Mouse (Mus musculus): Measurements from ENCODE around the gene B3galt4.
"Not testable (repeated sequence)": the region's sequence is repeated elsewhere in the genome, so short reads cannot be mapped to it uniquely, and the experiment has no call there.

Gene B3galt4

DNA sequence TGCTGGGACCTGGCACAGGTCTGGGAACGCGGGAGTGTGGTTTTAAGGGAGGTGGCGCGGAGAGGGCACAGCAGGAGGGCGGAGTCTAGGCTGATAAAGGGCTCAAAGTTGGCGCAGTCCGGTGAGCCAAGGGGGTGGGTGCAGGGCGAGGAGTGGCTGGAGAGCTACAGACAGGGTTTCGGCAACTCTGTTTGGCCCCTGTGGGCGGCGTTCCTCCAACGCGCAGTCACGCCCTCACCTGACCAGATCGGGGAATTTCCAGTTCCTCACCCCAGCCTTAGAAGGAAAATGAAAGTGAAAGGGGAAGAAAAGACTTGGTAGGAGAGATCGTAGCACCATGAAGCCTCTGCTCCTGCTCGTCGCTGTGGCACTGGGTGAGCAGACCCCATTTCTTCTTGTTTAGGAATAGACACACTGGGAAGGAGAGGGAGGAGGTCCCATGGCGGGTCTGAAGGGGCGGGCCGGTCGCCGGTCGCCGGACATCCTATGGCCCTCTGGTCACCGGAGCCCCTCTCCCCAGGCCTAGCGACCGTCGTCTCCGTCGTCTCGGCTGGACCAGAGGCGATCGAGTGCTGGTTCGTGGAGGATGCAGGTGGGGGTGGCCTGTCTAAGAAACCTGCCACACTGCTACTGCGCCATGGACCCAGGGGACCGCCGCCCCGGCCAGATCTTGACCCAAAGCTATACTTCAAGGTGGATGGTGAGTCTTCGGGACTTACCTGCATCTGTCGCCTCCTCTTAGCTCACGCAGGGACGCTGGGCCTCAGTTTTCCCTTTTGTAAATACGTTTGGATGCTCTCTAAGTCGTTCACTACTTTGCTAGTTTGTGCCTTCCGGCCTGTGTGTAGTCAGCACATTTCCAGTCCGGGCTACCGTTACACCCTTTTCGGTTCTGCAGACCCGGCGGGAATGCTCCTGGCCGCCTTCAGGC is 31.7 kb downstream of the B3galt4 start:
- peak; percentile 96 for DNase-seq

- peak; percentile 50 for DNase-seq
Observed at GRCm38 (mm10) chr17:33918293-33919203, 32.7 kb downstream of the B3galt4 start.

DNA sequence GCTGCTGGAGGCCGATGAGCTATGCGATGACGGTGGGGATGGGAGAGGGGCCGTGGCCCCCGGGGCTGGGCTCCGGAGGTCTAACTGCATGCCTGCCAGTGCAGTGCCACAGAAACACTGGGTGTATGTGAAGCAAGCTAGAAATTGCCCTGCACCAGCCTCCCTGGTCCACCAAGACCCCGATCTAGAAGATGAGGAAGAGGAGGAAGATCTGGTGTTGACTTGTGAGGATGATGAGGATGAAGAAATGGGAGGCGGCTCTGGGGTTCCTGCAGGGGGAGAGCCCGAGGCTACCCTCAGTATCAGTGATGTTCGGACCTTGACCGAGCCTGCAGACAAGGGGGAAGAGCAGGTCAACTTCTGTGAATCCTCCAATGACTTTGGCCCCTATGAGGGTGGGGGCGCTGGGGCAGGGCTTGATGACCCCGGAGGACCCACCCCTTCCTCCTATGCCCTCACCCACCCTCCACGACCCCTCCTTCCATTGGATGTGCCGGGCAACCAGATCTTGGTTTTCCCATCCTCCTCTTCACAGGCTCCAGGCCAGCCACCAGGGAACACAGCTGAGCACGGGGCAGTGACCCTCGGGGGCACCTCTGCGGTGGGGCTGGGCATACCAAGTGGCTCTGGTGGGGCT is 33.5 kb downstream of the B3galt4 start:
- DNase-seq: no peak

DNA sequence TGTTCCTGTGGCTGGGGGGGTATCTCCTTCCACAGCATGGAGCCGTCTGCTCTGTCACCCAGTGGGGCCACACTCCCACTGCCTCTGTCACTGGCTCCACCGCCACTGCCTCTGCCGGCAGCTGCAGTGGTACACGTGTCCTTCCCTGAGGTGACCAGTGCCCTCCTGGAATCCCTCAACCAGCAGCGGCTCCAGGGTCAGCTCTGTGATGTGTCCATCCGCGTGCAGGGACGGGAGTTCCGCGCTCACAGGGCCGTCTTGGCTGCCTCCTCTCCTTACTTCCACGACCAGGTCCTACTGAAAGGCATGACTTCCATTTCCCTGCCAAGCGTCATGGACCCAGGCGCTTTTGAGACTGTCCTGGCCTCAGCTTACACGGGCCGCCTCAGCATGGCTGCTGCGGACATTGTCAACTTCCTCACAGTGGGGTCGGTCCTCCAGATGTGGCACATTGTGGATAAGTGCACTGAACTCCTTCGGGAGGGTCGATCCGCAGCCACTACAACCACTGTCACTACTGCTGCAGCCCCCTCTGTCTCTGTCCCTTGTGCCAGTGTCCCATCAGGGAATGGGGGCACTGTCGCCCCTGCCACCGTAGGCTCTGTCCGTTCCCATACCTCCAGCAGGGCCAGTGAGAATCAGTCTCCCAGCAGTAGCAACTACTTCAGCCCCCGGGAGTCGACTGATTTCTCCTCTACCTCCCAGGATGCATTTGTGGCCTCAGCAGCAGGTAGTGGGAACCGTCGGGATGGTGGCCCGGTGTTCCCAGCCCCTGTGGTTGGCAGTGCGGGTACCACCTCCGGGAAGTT is 34.2 kb downstream of the B3galt4 start:
- DNase-seq: no peak

DNA sequence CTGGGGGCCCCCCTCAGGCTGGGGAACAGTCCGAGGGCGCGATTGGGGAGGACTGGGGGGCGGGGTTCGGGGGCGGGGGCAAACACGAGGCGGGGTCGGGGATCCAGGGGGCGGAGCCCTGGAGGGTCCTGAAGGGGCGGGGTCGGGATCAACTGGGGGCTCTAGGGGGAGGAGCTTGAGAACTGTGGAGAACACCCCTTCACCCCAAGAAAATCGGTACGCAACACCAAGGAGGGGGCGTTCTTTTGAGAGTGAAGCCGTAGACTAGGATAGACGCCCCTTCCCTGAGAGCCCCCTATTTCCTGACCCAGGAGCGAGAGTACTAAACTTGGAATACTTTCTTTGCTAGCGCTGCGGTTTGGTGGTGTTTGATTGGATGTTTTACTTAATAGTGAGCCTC is 35.0 kb downstream of the B3galt4 start:
- DNase-seq: peak; percentile 46

DNA sequence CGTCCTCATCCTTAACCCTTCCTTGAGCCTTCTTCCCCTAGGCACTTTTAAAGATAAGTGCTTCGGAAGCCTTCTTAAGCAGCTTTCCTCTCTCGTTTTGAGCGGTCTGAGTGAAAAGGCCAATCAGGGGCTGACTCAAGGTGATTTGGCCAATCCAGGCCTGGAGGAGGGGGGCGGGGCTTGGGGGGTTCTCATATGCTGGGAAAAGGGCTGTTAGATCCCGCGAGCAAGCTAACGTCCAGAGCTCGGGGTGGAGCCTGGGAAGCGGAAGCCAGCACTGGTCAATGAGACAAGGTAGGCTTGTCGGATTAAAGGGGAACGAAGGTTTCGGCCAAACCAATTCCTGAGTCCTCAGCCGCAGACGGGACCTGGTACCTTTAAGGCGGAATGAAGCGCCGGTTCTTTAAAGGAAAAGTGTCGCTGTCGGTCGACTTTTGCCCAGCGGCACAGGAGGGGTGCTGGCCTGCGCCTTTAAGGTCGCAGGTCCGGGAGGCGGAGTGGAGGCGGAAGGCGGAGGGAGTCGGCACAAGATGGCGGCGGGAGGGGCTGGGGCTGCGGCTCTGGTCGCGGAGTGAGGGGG is 35.5 kb downstream of the B3galt4 start, which contains the start of the genes Tapbp and Zbtb22:
Gene Tapbp (plus strand): TSS at position 229 of the 580 bp plus-strand sequence.
Gene Zbtb22 (plus strand): TSS at position 234 of the 580 bp plus-strand sequence.
- DNase-seq: peak; percentile 98

GRCm38 (mm10) chr17:33914969-33915391 is 36.3 kb downstream of the B3galt4 start:
- no peak for DNase-seq

DNA sequence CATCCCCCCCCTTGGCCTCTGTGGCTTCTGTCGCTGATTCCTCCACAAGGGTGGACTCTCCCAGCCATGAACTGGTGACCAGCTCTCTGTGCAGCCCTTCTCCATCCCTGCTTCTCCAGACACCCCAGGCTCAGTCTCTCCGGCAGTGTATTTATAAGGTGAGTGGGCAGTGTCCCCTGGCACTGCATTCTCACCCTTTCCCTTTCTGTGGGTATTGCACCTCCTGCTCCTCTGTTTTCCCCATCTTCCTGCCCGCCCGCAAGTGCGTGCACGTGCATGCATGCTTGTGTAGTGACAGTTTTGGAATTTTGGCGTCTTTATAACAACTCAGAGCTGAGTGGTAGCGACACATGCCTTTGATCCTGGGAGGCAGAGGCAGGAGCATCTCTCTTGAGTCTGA is 37.4 kb downstream of the B3galt4 start:
- DNase-seq: no peak

DNA sequence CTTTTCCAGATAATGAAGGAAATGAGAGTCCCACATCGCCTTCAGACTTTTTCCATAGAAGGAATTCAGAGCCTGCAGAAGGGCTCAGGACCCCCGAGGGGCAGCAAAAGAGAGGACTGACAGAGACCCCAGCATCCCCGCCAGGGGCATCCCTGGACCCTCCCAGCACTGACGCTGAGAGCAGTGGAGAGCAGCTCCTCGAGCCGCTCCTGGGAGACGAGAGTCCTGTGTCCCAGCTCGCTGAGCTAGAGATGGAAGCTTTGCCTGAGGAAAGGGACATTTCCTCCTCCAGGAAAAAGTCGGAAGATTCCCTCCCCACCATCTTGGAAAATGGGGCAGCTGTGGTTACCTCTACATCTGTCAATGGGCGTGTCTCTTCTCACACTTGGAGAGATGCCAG is 38.0 kb downstream of the B3galt4 start:
- no peak for DNase-seq

DNA sequence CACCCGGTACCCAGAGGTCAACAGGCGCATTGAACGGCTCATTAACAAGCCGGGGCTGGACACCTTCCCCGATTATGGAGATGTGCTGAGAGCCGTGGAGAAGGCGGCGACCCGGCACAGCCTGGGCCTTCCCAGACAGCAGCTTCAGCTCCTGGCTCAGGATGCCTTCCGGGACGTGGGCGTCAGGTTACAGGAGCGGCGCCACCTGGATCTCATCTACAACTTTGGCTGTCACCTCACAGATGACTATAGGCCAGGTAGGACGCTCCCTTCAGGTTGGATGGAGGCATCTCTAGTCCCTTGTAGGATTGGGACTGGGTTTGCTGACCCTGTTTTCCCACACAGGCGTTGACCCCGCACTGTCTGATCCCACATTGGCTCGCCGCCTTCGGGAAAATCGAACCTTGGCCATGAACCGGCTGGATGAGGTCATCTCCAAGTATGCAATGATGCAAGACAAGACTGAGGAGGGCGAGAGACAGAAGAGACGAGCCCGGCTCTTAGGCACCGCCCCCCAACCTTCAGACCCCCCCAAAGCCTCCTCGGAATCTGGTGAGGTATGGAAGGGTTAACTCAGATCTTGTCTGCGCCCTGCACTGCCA is 39.4 kb downstream of the B3galt4 start:
- no peak for DNase-seq

DNA sequence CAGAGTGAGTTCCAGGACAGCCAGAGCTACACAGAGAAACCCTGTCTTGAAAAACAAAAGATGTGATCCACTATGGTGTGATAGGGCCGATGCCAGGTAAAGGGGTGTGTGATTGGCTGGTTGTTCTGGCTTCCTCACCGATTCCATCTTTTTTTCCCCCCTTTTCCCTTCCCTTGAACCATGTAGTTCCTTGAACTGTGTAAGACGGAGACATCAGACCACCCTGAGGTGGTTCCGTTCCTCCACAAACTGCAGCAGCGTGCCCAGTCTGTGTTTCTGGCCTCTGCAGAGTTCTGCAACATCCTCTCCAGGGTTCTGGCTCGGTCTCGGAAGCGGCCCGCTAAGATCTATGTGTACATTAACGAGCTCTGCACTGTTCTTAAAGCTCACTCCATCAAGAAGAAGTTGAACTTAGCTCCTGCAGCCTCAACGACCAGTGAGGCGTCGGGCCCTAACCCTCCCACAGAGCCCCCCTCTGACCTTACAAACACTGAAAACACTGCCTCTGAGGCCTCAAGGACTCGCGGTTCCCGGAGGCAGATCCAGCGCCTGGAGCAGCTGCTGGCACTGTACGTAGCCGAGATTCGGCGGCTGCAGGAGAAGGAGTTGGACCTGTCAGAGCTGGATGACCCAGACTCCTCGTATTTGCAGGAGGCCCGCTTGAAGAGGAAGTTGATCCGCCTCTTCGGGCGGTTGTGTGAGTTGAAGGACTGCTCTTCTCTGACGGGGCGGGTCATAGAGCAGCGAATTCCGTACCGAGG is 40.1 kb downstream of the B3galt4 start:
- no peak for DNase-seq

DNA sequence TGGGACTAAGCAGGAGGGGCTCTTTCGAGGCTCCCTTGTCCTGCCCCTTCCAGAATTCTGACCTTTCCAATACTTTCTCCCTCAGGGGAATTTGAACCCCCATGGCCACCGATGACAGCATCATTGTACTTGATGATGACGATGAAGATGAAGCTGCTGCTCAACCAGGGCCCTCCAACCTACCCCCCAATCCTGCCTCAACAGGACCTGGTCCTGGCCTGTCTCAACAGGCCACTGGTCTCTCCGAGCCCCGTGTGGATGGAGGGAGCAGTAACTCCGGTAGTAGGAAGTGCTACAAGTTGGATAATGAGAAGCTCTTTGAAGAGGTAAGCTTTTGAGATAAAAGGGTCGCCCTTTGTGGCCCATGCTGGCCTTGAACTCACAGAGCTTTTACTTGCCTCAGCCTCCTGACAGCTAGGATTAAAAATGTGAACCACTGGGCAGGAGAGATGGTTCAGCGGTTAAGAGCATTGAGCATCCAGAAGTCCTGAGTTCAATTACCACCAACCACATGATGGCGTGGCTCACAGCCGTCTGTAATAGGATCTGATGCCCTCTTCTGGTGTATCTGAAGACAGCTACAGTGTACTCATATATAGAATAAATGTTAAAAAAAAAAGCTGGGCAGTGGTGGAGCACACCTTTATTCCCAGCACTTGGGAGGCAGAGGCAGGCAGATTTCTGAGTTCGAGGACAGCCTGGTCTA is 40.8 kb downstream of the B3galt4 start:
- DNase-seq: no peak

GRCm38 (mm10) chr17:33909869-33910250 is 41.4 kb downstream of the B3galt4 start:
- peak; percentile 81 for DNase-seq

DNA sequence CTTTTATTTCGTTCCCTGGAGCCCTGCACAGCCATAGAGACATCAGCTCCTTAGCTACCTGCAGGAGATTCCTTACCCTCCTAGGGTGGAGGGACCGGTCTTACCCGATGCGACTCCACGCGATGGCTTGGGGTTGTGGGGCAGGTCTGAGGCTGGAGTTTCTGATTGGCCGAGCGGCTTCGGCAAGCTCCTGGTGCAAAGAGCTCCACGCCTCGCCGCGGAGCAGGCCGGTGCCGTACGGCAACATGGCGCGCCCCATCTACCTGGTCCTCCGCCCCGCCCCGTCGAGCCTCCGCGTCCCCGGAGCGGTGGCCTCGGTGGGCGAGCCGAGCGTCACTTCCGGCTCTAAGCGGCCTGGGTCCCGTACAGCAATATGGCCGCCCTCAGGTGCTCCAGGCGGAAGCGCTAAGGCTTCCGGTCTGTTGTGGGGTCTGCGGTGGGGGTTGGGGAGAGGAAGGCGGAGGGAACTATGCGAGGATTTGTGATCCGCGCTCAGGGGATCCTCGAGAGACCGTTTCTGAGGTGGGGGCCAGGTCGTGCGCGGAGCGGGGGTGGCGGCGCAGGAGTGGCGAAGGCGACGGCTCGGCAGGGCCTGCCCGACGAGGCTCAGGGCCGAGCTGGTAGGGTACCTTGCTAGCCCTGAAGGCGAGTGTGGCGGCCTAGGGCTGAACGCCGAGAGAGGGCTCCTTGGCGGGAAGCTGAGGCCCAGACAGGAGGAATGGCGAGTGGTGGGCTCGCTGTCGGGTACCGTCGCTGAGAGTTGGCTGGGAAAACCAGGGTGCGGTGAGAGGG is 42.0 kb downstream of the B3galt4 start, which contains the start of gene Daxx:
Gene Daxx (plus strand): TSS at position 338 of the 792 bp plus-strand sequence.
- peak; percentile 99 for DNase-seq

DNA sequence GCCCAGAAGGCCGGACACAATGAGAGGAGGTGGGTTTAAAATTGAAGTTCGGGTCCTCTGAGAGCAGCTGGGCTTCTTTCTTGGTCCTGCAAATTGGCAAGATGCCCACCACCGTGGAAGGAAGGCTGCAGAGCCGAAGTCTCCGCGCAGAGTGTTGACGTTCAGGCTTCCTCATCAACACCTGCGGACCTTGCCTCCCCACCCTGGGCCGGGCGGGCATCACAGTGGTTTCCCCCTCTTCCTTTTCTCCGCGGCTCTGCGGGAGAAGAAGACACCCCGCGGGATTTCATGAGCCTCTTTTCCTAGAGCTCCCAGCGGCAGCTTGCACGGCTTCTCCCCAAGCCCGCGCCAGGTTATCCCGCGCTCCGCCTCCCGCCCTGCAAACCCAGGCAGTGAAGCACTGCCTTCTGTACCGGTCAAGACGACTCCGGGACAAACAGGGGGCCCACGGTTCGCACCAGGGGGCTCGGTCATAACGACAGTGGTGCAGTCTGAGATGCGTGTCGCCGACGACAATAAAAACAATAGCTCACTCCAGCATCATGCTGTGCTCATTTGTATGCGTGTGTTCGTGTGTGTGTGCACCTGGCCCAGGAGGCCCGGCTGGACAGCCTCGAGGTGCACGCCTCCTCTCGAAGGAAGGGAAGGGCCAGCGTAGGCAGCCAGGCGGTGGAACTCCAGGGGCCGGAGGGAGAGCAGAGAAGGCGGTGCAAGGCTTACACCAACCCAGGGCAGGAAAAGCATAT is 42.8 kb downstream of the B3galt4 start:
- peak; percentile 52 for DNase-seq

DNA sequence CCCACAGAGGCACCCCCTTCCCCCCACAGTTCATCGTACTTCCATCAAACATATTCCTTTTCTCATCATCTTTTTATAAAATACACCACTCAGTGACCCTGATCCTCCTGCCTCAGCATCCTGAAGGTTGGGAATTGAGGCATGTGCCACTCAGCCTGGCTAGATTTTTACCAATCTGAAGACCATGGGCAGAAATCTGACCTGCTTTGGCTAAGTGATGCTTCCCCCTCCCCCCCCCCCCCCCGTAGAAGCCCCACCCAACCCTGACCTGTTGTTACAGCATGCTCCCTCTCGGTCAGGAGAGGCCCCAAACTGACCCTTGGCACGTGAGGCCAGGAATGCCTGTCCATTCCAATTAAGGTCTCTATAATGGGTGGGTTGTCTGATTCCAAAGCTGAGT is 46.5 kb downstream of the B3galt4 start, which contains the start of gene Platr17:
Gene Platr17 (plus strand): TSS at position 301 of the 400 bp plus-strand sequence.
- DNase-seq: not testable (repeated sequence)

- DNase-seq: not testable (repeated sequence)
Observed at GRCm38 (mm10) chr17:33903911-33904651, 47.2 kb downstream of the B3galt4 start.

Measured in lung, postnatal 36 days (tissue).